Mouse (Mus musculus) limb, embryonic 10.5 days (tissue): ENCODE data around the gene Nek10. TPM values are rescaled to one million over a fixed set of nuclear protein-coding genes. Genes with fewer than 3 reads are reported as not detected.

Experiments
- DNase-seq: peaks from one replicate; pipeline ENCODE4 v3.0.0-alpha.2; 2017; ENCODE audit warnings: low spot score
- H3K27ac ChIP-seq: fragments of 300-500 bp; sonication (generic); 2 replicates; pipeline ENCODE4 v1.5.1; 2016; ENCODE audit warnings: mild to moderate bottlenecking
- H3K27me3 ChIP-seq: fragments of 300-500 bp; sonication (generic); 2 replicates; pipeline ENCODE4 v1.6.1; 2016; ENCODE audit warnings: low read depth, mild to moderate bottlenecking; ENCODE audit not compliant: poor library complexity, severe bottlenecking
- H3K36me3 ChIP-seq: fragments of 300-500 bp; sonication (generic); 2 replicates; pipeline ENCODE4 v1.6.1; 2016; ENCODE audit warnings: mild to moderate bottlenecking, moderate library complexity
- H3K4me1 ChIP-seq: fragments of 300-500 bp; sonication (generic); 2 replicates; pipeline ENCODE4 v1.6.1; 2016
- H3K4me3 ChIP-seq: fragments of 300-500 bp; sonication (generic); 2 replicates; pipeline ENCODE4 v1.5.1; 2016; ENCODE audit warnings: mild to moderate bottlenecking, moderate library complexity
- H3K9me3 ChIP-seq: fragments of 300-500 bp; sonication (generic); replicated peaks from 2 replicates; pipeline ENCODE4 v1.6.1; 2016; ENCODE audit warnings: mild to moderate bottlenecking
- WGBS: fragments of 180-500 bp; shearing (Covaris S2); methylation state at CpG from one replicate; pipeline ENCODE4 v1.1.7; 2016; 5-methylcytosine and 5-hydroxymethylcytosine counted together
- polyA plus RNA-seq: library from polyadenylated mRNA; unstranded; fragments of >200 nt; fragmentation: Nextera tagmentation; extraction: Ambion mirVana; gene quantifications from 2 replicates; pipeline ENCODE4 v1.2.1, GENCODE M21; 2016

Nek10 gene
- polyA plus RNA-seq, 1 experiment from 2014 or later: 0.05 TPM

DNA sequence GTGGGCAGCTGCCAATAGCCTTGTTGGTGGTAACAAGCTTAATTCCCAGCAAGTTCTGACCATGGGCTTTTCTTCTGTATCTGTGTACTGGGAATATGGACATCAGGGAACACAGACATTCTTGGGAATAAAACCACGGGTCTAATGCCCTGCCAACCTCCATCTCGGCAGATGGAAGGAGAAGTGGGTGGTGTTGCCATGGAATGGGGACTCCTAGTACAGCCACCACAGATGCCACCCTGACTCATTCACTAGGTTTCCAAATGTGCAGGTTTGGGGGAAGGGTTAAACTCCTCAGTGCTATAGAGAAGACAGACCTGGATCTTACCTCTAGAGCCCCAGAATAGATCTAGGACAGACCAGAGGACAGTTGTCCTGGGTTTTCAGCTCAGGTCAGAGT lies 31.1 kb downstream of the Nek10 start:
- Histone ChIP-seq H3K9me3 (no peaks in the 10 kb centered on the region), H3K4me3 (no peak overlapping the region), H3K36me3 (no peaks in the 10 kb centered on the region), H3K27me3 (no peaks in the 10 kb centered on the region), H3K4me1 (no peaks in the 10 kb centered on the region), H3K27ac (no peak overlapping the region)
- DNase-seq: no peak
- 96% methylated on average over 2 of the region's 2 CpGs for WGBS

DNA sequence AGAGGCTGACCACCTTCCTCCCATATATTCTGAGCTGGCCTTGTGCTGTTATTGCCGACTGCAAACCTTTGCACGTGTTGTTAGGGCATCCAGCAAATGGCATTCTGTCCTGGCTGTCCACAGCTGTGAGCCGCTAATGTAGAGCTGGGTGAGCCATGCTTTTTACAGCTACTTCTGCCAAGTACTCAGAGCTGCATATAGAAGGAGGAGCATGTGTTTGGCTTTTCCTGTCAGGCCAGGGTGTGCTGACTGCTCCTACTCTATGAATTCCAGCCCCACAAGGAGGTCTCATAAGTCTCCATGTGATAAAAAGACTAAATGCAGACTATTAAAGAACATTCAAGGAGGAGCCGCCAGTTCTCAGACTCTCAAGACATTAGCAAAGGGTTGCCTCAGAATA lies 34.4 kb downstream of the Nek10 start:
- WGBS: 88% methylated on average over 4 of the region's 4 CpGs
- no peaks in the 10 kb centered on the region for H3K4me1 ChIP-seq
- no peaks in the 10 kb centered on the region for H3K9me3 ChIP-seq
- H3K36me3 ChIP-seq: no peaks in the 10 kb centered on the region
- no peaks in the 10 kb centered on the region for H3K27me3 ChIP-seq
- no peak overlapping the region for H3K4me3 ChIP-seq
- H3K27ac ChIP-seq: no peak overlapping the region
- DNase-seq: no peak

DNA sequence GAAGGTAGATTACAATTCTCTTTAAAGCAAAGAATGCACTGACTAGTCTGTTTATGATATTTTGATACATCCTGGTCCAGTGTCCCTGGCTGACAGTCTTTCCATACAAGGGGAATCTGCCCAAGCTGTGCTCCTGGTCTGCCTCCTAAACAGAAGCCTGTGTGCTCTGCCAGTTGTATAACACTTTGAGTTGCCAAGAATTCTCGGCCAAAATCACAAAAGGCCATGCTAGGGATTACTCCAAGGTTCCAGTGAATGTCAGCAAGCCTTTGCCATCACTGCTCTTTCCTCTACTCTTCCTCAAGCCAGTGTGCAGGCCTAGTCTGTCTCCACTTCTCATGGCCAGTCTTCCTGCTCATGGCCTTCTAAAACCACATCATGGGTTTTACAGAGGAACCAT lies 34.9 kb downstream of the Nek10 start:
- H3K4me1 ChIP-seq: no peaks in the 10 kb centered on the region
- 76% methylated on average over 1 of the region's 1 CpGs for WGBS
- H3K27ac ChIP-seq: no peak overlapping the region
- H3K36me3 ChIP-seq: no peaks in the 10 kb centered on the region
- no peaks in the 10 kb centered on the region for H3K27me3 ChIP-seq
- H3K4me3 ChIP-seq: no peak overlapping the region
- DNase-seq: no peak
- H3K9me3 ChIP-seq: no peaks in the 10 kb centered on the region

DNA sequence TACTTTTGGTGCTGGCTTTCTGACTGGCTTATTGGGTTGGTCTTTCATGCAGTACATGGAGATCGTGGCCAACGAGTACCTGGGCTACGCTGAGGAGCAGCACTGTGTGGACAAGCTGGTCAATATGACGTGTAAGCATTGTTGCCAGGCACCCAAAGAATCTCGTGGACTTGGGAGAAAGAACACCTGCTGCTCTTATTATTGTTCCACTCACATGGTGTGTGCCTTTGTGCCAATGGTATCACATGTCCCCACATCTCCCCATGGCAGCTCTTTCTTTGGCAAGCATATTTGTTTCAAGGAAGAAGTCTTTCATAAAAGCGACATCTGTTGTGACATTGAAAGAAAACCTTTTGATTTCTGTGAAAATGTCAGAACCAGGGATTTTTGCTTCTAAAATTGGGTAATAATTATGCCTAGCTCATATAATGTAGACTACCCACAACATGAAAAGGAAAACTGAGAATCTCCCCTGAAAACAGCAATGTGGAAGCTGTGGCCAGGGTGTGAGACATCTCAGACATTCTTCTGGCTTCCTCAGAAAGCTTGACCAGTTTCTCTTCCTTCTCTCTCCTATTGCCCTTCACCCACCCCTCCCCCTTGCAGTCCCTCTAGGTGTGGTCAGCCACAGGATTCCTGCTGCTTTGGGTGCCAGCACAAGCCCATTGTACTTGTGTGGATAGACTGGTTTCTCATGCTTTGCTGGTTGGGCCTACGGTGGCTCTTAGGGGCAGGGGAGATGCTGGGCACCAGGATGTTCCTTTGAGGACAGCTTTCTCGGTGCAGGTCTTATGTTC lies 39.7 kb downstream of the Nek10 start:
- no peaks in the 10 kb centered on the region for H3K27me3 ChIP-seq
- no peak for DNase-seq
- H3K4me3 ChIP-seq: no peak overlapping the region
- no peak overlapping the region for H3K27ac ChIP-seq
- H3K36me3 ChIP-seq: no peaks in the 10 kb centered on the region
- H3K4me1 ChIP-seq: no peaks in the 10 kb centered on the region
- H3K9me3 ChIP-seq: no peaks in the 10 kb centered on the region
- WGBS: 85% methylated on average over 8 of the region's 8 CpGs

DNA sequence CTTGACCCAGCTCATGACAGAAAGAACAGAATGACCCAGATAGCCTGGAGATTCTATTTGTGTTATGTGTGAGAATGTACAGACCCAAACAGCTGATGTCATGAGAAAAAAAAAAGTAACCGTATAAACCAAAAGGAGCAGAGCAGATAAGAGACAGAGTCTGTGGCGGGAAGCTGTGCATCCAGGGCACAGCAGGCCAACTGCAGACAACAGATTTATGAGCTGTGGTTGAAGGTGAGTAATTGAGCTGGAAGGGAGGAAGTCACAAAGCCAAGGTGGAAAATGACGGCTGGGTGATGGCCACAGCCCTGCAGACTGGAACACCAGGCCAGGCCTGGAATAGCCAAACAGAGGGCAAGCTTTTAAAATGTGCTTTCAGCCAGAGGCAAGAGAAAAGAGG lies 49.6 kb downstream of the Nek10 start:
- H3K4me3 ChIP-seq: no peak overlapping the region
- DNase-seq: no peak
- peaks cover 5% of the 10 kb centered on the region for H3K4me1 ChIP-seq
- H3K36me3 ChIP-seq: no peaks in the 10 kb centered on the region
- no peak overlapping the region for H3K27ac ChIP-seq
- H3K9me3 ChIP-seq: no peaks in the 10 kb centered on the region
- 12% methylated on average over 3 of the region's 3 CpGs for WGBS
- no peaks in the 10 kb centered on the region for H3K27me3 ChIP-seq

DNA sequence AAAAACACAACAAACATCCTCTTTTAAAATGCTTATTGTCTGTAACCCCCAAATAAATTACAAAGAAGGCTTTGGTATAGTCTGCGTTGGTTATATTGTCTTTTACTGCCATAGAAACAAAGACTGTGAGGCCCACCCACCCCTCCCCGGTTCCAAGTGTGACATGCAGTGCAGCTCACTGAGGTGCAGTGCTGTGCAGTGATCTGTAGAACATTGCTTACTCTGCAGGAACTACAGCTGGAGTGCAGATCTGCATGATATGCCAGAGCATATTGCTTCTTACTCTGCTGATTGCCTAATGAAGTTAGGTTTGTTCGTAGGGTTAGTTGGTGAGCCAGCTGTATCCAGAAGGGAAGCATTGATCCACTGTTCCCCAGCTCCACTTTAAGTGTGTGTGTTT lies 57.1 kb downstream of the Nek10 start:
- 78% methylated on average over 3 of the region's 3 CpGs for WGBS

DNA sequence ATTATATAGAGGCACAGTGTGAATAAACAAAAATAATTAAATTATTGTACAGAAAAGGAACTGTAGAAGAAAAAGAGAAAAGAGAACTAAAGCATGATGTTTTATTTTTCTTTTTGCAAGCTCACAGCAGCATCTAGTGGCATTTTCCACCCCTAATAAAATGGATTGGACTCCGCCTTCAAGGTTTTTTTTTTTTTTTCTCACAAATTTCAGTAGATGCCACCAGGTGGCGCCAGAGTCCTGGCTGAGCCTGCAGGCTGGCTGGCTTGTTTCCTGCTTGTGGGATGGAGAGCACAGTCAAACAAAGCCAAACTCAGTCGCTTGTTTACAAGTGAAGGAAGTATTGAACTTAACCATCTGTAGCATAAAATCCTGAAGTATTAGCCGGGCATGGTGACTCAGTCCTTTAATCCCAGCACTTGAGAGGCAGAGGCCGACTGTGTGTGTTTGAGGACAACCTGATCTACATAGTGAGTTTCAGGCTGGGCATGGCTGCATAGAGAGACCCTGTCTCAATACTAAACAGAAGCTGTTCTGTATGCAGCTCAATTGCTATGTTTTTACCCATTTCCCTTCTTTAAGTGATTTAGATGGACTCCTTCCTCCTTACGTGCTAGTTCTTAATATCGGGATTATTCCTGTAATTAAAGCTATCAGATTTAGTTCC lies 60.6 kb downstream of the Nek10 start:
- no peaks in the 10 kb centered on the region for H3K27me3 ChIP-seq
- peak overlapping the region; percentile 85 for H3K27ac ChIP-seq
- H3K9me3 ChIP-seq: no peaks in the 10 kb centered on the region
- H3K36me3 ChIP-seq: no peaks in the 10 kb centered on the region
- no peak overlapping the region for H3K4me3 ChIP-seq
- WGBS: 28% methylated on average over 7 of the region's 7 CpGs
- peak; percentile 89 for DNase-seq
- H3K4me1 ChIP-seq: no peaks in the 10 kb centered on the region

More for the DNA sequence above, 57.1 kb downstream of the Nek10 start:
- H3K4me1 ChIP-seq: no peaks in the 10 kb centered on the region
- no peak overlapping the region for H3K27ac ChIP-seq
- no peak overlapping the region for H3K4me3 ChIP-seq
- DNase-seq: no peak
- no peaks in the 10 kb centered on the region for H3K9me3 ChIP-seq
- no peaks in the 10 kb centered on the region for H3K36me3 ChIP-seq
- H3K27me3 ChIP-seq: no peaks in the 10 kb centered on the region

DNA sequence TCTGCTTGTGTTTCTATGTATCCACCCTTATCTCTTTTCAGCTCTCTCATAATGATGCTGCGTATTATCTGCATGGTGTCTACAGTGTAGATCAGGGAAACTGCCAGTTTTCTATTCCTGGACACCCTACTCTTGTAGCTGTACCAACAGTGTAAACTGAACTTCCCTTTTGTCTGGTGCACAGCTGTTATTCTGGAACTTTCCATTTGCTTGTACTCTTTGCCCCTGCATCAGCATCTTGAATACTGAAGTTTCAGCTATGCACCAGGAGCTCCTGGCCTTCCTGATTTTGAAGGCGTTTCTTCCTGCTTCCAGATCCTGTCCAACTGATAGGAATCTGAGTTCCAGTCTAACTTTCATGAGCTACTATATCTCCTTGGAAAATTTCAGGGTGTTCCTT lies 66.0 kb downstream of the Nek10 start:
- H3K27me3 ChIP-seq: no peaks in the 10 kb centered on the region
- H3K27ac ChIP-seq: no peak overlapping the region
- H3K4me1 ChIP-seq: no peaks in the 10 kb centered on the region
- no peaks in the 10 kb centered on the region for H3K9me3 ChIP-seq
- 88% methylated on average over 2 of the region's 2 CpGs for WGBS
- H3K4me3 ChIP-seq: no peak overlapping the region
- no peaks in the 10 kb centered on the region for H3K36me3 ChIP-seq
- DNase-seq: no peak

DNA sequence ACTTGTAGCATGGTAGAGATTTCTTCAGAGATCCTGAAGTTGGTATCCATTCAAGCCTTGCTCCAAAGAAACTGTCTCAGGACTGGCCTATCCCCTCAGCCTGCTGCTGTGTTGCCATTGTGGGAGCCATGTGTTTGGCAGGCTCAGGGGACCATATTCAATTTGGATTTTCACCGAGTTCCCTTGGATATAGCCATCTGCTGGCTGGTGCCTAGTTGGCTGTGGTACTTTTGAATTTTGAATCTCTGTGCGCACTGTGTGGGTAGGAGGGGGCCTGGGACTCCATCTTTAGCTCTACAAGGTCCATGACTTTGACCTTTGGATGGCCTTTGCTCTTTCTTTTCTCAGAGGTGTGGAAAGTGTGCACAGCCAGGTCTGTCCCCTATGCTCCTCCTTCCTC lies 66.8 kb downstream of the Nek10 start:
- no peak for DNase-seq
- Histone ChIP-seq H3K9me3 (no peaks in the 10 kb centered on the region), H3K27me3 (no peaks in the 10 kb centered on the region), H3K4me3 (no peak overlapping the region), H3K4me1 (no peaks in the 10 kb centered on the region), H3K36me3 (no peaks in the 10 kb centered on the region), H3K27ac (no peak overlapping the region)
- 93% methylated on average over 2 of the region's 2 CpGs for WGBS

DNA sequence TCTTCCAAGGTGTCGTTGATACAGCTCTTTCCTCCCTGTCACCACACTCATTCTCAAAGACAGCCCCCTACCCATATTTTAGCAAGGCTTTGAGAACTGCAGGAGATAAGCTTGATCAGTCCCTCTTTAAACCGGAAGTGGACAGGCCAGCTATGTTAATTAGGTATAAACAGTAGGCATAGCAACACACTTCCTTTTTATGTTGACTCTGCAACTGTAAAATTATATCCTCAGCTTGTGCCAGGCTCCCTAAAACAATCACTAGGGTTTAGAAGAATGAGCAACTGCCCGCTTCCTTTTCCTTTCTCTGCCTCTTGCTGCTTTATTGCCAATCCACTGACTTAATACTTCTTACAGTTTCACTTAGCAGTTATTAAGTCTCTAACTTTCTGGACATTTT lies 67.2 kb downstream of the Nek10 start:
- H3K27ac ChIP-seq: no peak overlapping the region
- no peak for DNase-seq
- 71% methylated on average over 3 of the region's 3 CpGs for WGBS
- no peak overlapping the region for H3K4me3 ChIP-seq
- no peaks in the 10 kb centered on the region for H3K27me3 ChIP-seq
- no peaks in the 10 kb centered on the region for H3K4me1 ChIP-seq
- no peaks in the 10 kb centered on the region for H3K9me3 ChIP-seq
- no peaks in the 10 kb centered on the region for H3K36me3 ChIP-seq

DNA sequence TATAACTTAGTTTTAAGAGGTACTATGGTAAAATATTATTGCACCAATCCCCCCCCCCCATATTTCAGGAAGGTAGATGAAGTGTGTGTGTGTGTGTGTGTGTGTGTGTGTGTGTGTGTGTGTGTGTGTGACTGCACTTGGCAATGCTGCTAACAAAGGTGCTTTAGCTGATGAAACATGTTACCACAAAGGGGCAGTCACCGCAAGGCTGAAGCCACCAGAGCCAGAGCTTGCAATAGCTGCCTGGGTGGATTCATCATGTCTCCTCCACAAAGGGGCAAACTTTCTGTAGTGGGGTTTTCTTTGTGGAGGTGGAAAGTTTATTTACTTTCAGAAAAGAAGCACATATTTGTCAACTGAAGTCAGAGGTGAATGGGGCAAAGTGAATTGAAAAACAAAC lies 67.9 kb downstream of the Nek10 start:
- Histone ChIP-seq H3K9me3 (no peaks in the 10 kb centered on the region), H3K4me1 (no peaks in the 10 kb centered on the region), H3K27me3 (no peaks in the 10 kb centered on the region), H3K4me3 (no peak overlapping the region), H3K36me3 (no peaks in the 10 kb centered on the region), H3K27ac (no peak overlapping the region)
- WGBS: 86% methylated on average over 1 of the region's 1 CpGs
- DNase-seq: no peak

DNA sequence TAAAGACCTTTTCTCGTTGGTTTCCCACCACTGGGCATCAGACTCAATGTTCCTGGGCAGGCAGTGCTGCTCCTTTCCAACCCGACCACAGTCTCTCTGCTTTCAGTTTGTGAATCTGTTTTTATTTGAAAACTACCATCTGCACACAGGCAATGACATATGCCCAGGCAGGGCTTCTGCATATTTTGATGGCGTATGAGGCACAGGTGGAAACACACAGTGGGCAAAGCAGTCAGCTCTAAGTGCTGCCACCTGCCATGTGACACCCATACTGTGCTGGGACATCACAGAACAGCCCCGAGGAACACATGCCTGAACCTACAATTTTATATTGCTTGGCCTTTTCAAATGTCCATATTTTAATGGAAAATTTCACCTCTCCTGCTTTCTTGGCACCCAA lies 68.5 kb downstream of the Nek10 start:
- 83% methylated on average over 4 of the region's 4 CpGs for WGBS
- no peak for DNase-seq
- Histone ChIP-seq H3K4me1 (no peaks in the 10 kb centered on the region), H3K27me3 (no peaks in the 10 kb centered on the region), H3K4me3 (no peak overlapping the region), H3K36me3 (no peaks in the 10 kb centered on the region), H3K9me3 (no peaks in the 10 kb centered on the region), H3K27ac (no peak overlapping the region)

DNA sequence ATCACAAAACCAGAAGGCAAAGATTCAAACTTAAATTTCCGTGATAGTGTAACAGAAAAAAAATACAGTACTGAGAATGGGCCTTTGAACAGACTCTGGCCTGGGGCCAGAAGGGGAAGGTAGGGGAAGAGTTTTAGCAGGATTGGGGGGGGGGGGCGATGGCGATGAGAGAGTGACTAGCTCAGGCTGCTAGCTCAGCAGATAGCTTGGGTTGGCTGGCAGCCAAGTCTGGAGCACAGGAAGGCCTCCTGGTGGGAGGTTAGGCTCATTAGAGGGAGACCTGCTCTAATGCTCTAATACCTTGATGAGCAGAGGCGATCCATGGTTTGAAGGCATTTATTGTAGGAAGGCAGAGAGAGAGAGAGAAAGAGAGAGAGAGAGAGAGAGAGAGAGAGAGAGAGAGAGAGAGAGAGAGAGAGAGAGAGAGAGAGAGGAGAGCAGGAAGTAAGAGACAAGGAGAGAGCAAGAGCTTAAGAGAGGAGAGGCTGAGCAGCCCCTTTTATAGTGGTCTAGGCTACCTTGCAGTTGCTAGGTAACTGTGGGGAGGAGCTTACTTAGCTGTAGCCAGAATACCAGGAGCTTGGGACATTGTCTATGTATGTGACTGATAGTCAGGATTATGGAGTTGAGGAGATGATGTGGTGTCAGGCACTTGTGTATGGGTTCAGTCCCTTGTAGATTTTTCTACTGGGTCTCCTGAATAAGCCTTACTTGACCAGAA lies 90.9 kb downstream of the Nek10 start:
- no peaks in the 10 kb centered on the region for H3K27me3 ChIP-seq
- H3K9me3 ChIP-seq: no peaks in the 10 kb centered on the region
- H3K4me3 ChIP-seq: no peak overlapping the region
- peaks cover 7% of the 10 kb centered on the region; the same call in 1 of the 2 replicates for H3K4me1 ChIP-seq
- peak; percentile 44 for DNase-seq
- H3K36me3 ChIP-seq: no peaks in the 10 kb centered on the region
- WGBS: 43% methylated on average over 4 of the region's 4 CpGs
- no peak overlapping the region for H3K27ac ChIP-seq
